Mouse (Mus musculus) MEL (cell line): ENCODE measurements around the gene Bcap31. TPM values are rescaled to one million over a fixed set of nuclear protein-coding genes. Genes with fewer than 3 reads are reported as not detected.

ENCODE experiments used
- DNase-seq: peaks from one replicate; pipeline ENCODE4 v3.0.0; 2011; ENCODE audit warnings: low read depth, low spot score
- H3K27ac ChIP-seq: 2 replicates; pipeline ENCODE4 v1.5.1; 2012; ENCODE audit warnings: low read depth, mild to moderate bottlenecking, control low read depth, low read length, moderate library complexity; ENCODE audit not compliant: control insufficient read depth
- H3K27me3 ChIP-seq, 2 experiments: fragments of 150-350 bp in 1 of 2; sonication (generic) in 1 of 2; 2 replicates each; pipeline ENCODE4 v1.6.1; 2012; ENCODE audit warnings: low read length in 2 of 2, mild to moderate bottlenecking in 2 of 2, improper control_type of control experiment in 1 of 2, moderate library complexity in 1 of 2; ENCODE audit not compliant: insufficient read depth in 2 of 2, control insufficient read depth in 1 of 2
- H3K36me3 ChIP-seq, 2 experiments: 2 replicates each; pipeline ENCODE4 v1.6.1; 2012 to 2014; ENCODE audit warnings: low read length in 2 of 2, improper control_type of control experiment in 1 of 2, inconsistent platforms in 1 of 2, mild to moderate bottlenecking in 1 of 2; ENCODE audit not compliant: insufficient read depth in 2 of 2, control insufficient read depth in 1 of 2
- H3K4me1 ChIP-seq, 2 experiments: fragments of 150-350 bp in 1 of 2; sonication (generic) in 1 of 2; 2 replicates each; pipeline ENCODE4 v1.6.1; 2012; ENCODE audit warnings: low read length in 2 of 2, improper control_type of control experiment in 1 of 2, mild to moderate bottlenecking in 1 of 2; ENCODE audit not compliant: insufficient read depth in 2 of 2, control insufficient read depth in 1 of 2
- H3K4me3 ChIP-seq, 2 experiments: fragments of 150-350 bp in 1 of 2; sonication (generic) in 1 of 2; 2 replicates each; pipeline ENCODE4 v1.5.1; 2012; ENCODE audit warnings: low read depth in 2 of 2, low read length in 2 of 2, mild to moderate bottlenecking in 2 of 2, moderate library complexity in 2 of 2, control low read depth in 1 of 2, improper control_type of control experiment in 1 of 2; ENCODE audit not compliant: control insufficient read depth in 1 of 2, insufficient read depth in 1 of 2
- H3K79me2 ChIP-seq: 2 replicates; pipeline ENCODE4 v1.6.1; 2012; ENCODE audit warnings: mild to moderate bottlenecking, low read length, moderate library complexity; ENCODE audit not compliant: control insufficient read depth, poor library complexity, insufficient read depth
- H3K9ac ChIP-seq: 2 replicates; pipeline ENCODE4 v1.6.1; 2012; ENCODE audit warnings: low read depth, mild to moderate bottlenecking, control low read depth, low read length, moderate library complexity; ENCODE audit not compliant: control insufficient read depth, poor library complexity, severe bottlenecking
- H3K9me3 ChIP-seq: fragments of 150-350 bp; sonication (generic); replicated peaks from 2 replicates; pipeline ENCODE4 v1.6.1; 2012; ENCODE audit warnings: mild to moderate bottlenecking, low read length, improper control_type of control experiment, moderate library complexity; ENCODE audit not compliant: insufficient read depth
- BHLHE40 ChIP-seq: IDR thresholded peaks from 2 replicates; pipeline ENCODE4 v1.6.1; 2012; ENCODE audit warnings: low read depth, mild to moderate bottlenecking, inconsistent platforms, low read length, improper control_type of control experiment, borderline replicate concordance
- CHD1 ChIP-seq: IDR thresholded peaks from 2 replicates; pipeline ENCODE4 v1.6.1; 2012; ENCODE audit warnings: low read depth, mild to moderate bottlenecking, inconsistent platforms, low read length, improper control_type of control experiment
- CHD2 ChIP-seq: IDR thresholded peaks from 2 replicates; pipeline ENCODE4 v1.6.1; 2011; ENCODE audit warnings: low read length, improper control_type of control experiment
- CTCF ChIP-seq, 3 experiments: IDR thresholded peaks in 2 of 3; conservative IDR thresholded peaks in 1 of 3; 2 replicates each; pipeline ENCODE4 v1.5.1; 2011 to 2012; ENCODE audit warnings: low read length in 3 of 3, low read depth in 2 of 3, mild to moderate bottlenecking in 2 of 3, improper control_type of control experiment in 1 of 3, inconsistent platforms in 1 of 3, mixed read lengths in 1 of 3, moderate library complexity in 1 of 3; ENCODE audit not compliant: control insufficient read depth in 1 of 3, insufficient read depth in 1 of 3, poor library complexity in 1 of 3, severe bottlenecking in 1 of 3
- E2F4 ChIP-seq: IDR thresholded peaks from 2 replicates; pipeline ENCODE4 v1.6.1; 2011; ENCODE audit warnings: low read depth, low read length, improper control_type of control experiment, borderline replicate concordance
- ELF1 ChIP-seq: IDR thresholded peaks from 2 replicates; pipeline ENCODE4 v1.6.1; 2014; ENCODE audit warnings: low read depth, mild to moderate bottlenecking, inconsistent platforms, low read length, improper control_type of control experiment, moderate library complexity
- EP300 ChIP-seq, 2 experiments: IDR thresholded peaks; 2 replicates each; pipeline ENCODE4 v1.6.1; 2011; ENCODE audit warnings: improper control_type of control experiment in 2 of 2, low read length in 2 of 2, low read depth in 1 of 2, mild to moderate bottlenecking in 1 of 2
- ETS1 ChIP-seq: IDR thresholded peaks from 2 replicates; pipeline ENCODE4 v1.6.1; 2012; ENCODE audit warnings: low read depth, mild to moderate bottlenecking, inconsistent platforms, low read length, improper control_type of control experiment, moderate library complexity
- GABPA ChIP-seq: IDR thresholded peaks from 2 replicates; pipeline ENCODE4 v1.6.1; 2012; ENCODE audit warnings: low read depth, mild to moderate bottlenecking, inconsistent platforms, low read length, improper control_type of control experiment, moderate library complexity
- GATA1 ChIP-seq: IDR thresholded peaks from 2 replicates; pipeline ENCODE4 v1.6.1; 2011; ENCODE audit warnings: low read depth, low read length, improper control_type of control experiment
- JUND ChIP-seq: IDR thresholded peaks from 2 replicates; pipeline ENCODE4 v1.6.1; 2011; ENCODE audit warnings: low read depth, mild to moderate bottlenecking, improper control_type of control experiment, low read length
- KAT2A ChIP-seq: conservative IDR thresholded peaks from 2 replicates; pipeline ENCODE4 v1.6.1; 2012; ENCODE audit warnings: low read depth, low read length, improper control_type of control experiment, inconsistent platforms
- MAFK ChIP-seq: IDR thresholded peaks from 2 replicates; pipeline ENCODE4 v1.6.1; 2011; ENCODE audit warnings: low read depth, mild to moderate bottlenecking, low read length, improper control_type of control experiment, borderline replicate concordance
- MAX ChIP-seq: IDR thresholded peaks from 2 replicates; pipeline ENCODE4 v1.6.1; 2011; ENCODE audit warnings: low read length, improper control_type of control experiment
- MAZ ChIP-seq: IDR thresholded peaks from 2 replicates; pipeline ENCODE4 v1.6.1; 2012; ENCODE audit warnings: low read depth, mild to moderate bottlenecking, inconsistent platforms, low read length, improper control_type of control experiment
- MEF2A ChIP-seq: IDR thresholded peaks from 2 replicates; pipeline ENCODE4 v1.6.1; 2014; ENCODE audit warnings: low read depth, mild to moderate bottlenecking, inconsistent platforms, low read length, improper control_type of control experiment; ENCODE audit not compliant: poor library complexity, insufficient replicate concordance, severe bottlenecking; ENCODE audit errors: extremely low read depth
- MXI1 ChIP-seq: IDR thresholded peaks from 2 replicates; pipeline ENCODE4 v1.6.1; 2011; ENCODE audit warnings: mild to moderate bottlenecking, low read depth, low read length, improper control_type of control experiment
- NELFE ChIP-seq: IDR thresholded peaks from 2 replicates; pipeline ENCODE4 v1.6.1; 2011; ENCODE audit warnings: low read depth, low read length, improper control_type of control experiment
- NRF1 ChIP-seq: IDR thresholded peaks from 2 replicates; pipeline ENCODE4 v1.6.1; 2014; ENCODE audit warnings: low read depth, mild to moderate bottlenecking, inconsistent platforms, low read length, improper control_type of control experiment, moderate library complexity; ENCODE audit not compliant: poor library complexity, insufficient read depth, severe bottlenecking
- POLR2A ChIP-seq, 2 experiments: IDR thresholded peaks; 2 replicates each; pipeline ENCODE4 v1.6.1; 2011 to 2012; ENCODE audit warnings: low read length in 2 of 2, mild to moderate bottlenecking in 2 of 2, control low read depth in 1 of 2, improper control_type of control experiment in 1 of 2, low read depth in 1 of 2, moderate library complexity in 1 of 2; ENCODE audit not compliant: control insufficient read depth in 1 of 2, insufficient read depth in 1 of 2, poor library complexity in 1 of 2
- POLR2AphosphoS2 ChIP-seq: IDR thresholded peaks from 2 replicates; pipeline ENCODE4 v1.6.1; 2011; ENCODE audit warnings: low read length, improper control_type of control experiment
- POLR2AphosphoS5 ChIP-seq: IDR thresholded peaks from 2 replicates; pipeline ENCODE4 v1.6.1; 2012; ENCODE audit warnings: low read depth, borderline replicate concordance, mild to moderate bottlenecking, inconsistent platforms, low read length, moderate library complexity, mixed read lengths
- RAD21 ChIP-seq: IDR thresholded peaks from 2 replicates; pipeline ENCODE4 v1.6.1; 2011; ENCODE audit warnings: mild to moderate bottlenecking, low read depth, low read length, improper control_type of control experiment
- RCOR1 ChIP-seq: IDR thresholded peaks from 2 replicates; pipeline ENCODE4 v1.6.1; 2012; ENCODE audit warnings: low read depth, mild to moderate bottlenecking, inconsistent platforms, low read length, improper control_type of control experiment
- SIN3A ChIP-seq: IDR thresholded peaks from 2 replicates; pipeline ENCODE4 v1.6.1; 2012; ENCODE audit warnings: low read length, improper control_type of control experiment, inconsistent platforms
- SMC3 ChIP-seq: IDR thresholded peaks from 2 replicates; pipeline ENCODE4 v1.6.1; 2011; ENCODE audit warnings: low read depth, low read length, improper control_type of control experiment
- TAL1 ChIP-seq: IDR thresholded peaks from 2 replicates; pipeline ENCODE4 v1.6.1; 2012; ENCODE audit warnings: mild to moderate bottlenecking, inconsistent platforms, low read length, moderate library complexity, mixed read lengths
- TBP ChIP-seq: IDR thresholded peaks from 2 replicates; pipeline ENCODE4 v1.8.0; 2011; ENCODE audit warnings: low read depth, low read length, improper control_type of control experiment
- TCF12 ChIP-seq: IDR thresholded peaks from 2 replicates; pipeline ENCODE4 v1.6.1; 2014; ENCODE audit warnings: low read depth, mild to moderate bottlenecking, inconsistent platforms, low read length, improper control_type of control experiment, moderate library complexity
- UBTF ChIP-seq: IDR thresholded peaks from 2 replicates; pipeline ENCODE4 v1.6.1; 2012; ENCODE audit warnings: low read depth, mild to moderate bottlenecking, inconsistent platforms, low read length, improper control_type of control experiment, moderate library complexity, borderline replicate concordance; ENCODE audit not compliant: insufficient read depth
- USF1 ChIP-seq: IDR thresholded peaks from 2 replicates; pipeline ENCODE4 v1.6.1; 2014; ENCODE audit warnings: low read depth, mild to moderate bottlenecking, inconsistent platforms, low read length, improper control_type of control experiment, moderate library complexity
- USF2 ChIP-seq, 2 experiments: IDR thresholded peaks; 2 replicates each; pipeline ENCODE4 v1.6.1; 2011 to 2012; ENCODE audit warnings: improper control_type of control experiment in 2 of 2, low read length in 2 of 2, borderline replicate concordance in 1 of 2, inconsistent platforms in 1 of 2, low read depth in 1 of 2, mild to moderate bottlenecking in 1 of 2; ENCODE audit not compliant: insufficient read depth in 1 of 2
- ZC3H11A ChIP-seq: IDR thresholded peaks from 2 replicates; pipeline ENCODE4 v1.6.1; 2012; ENCODE audit warnings: low read depth, mild to moderate bottlenecking, inconsistent platforms, low read length, improper control_type of control experiment
- ZKSCAN1 ChIP-seq: IDR thresholded peaks from 2 replicates; pipeline ENCODE4 v1.6.1; 2012; ENCODE audit warnings: low read depth, mild to moderate bottlenecking, inconsistent platforms, low read length, improper control_type of control experiment, moderate library complexity
- ZMIZ1 ChIP-seq: IDR thresholded peaks from 2 replicates; pipeline ENCODE4 v1.6.1; 2012; ENCODE audit warnings: low read depth, mild to moderate bottlenecking, inconsistent platforms, low read length, improper control_type of control experiment, moderate library complexity
- ZNF384 ChIP-seq: IDR thresholded peaks from 2 replicates; pipeline ENCODE4 v1.6.1; 2012; ENCODE audit warnings: low read depth, mild to moderate bottlenecking, inconsistent platforms, low read length, improper control_type of control experiment
- polyA plus RNA-seq, 2 experiments: library from polyadenylated mRNA; stranded (reverse) in 1 of 2; unstranded in 1 of 2; fragments of >175 nt in 1 of 2; fragments of >200 nt in 1 of 2; gene quantifications; 2 replicates each; pipeline versions ENCODE4 v1.2.1 to v1.2.4; 2012; ENCODE audit warnings: low replicate concordance in 2 of 2, low read depth in 1 of 2; ENCODE audit not compliant: insufficient read length in 2 of 2, insufficient read depth in 1 of 2, missing spikeins in 1 of 2
- total RNA-seq: library from RNA; depleted of rRNA; stranded (reverse); fragments of 300-350 nt; gene quantifications from 2 replicates; pipeline ENCODE4 v1.2.3, GENCODE M21; 2012; rRNA removed

Bcap31 gene
- total RNA-seq (156 and 164 TPM in 2 replicates), polyA plus RNA-seq (100 to 1,000 TPM in 1 of 2 experiments, not detected in 1; 214 TPM)

DNA sequence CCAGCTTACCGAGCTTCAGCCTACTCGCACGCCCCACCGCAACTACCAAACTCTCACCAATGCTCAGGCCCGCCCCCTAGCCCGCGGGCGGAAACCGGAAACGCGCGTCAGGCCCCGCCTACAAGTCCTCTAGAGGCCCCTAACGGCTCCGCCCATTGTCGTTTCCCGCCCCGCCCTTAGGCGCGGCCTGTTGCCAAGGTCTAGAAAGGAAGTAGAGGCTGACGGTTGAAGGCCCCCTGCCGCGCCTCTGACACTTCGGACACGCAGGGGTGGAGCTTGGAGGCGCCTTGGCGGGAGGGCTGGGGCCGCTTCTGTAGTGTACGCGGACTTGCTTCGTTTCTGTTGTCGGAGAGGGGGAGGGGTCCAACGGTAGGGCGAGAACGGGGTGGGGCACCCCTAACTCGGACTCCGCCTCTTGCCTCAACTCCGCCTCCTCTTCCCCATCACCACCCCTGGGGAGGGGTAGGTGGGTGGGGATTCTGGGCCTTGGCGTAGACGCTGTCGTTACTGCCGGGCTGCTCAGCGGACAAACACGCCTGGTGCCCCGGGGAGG, at the start of gene Bcap31, which contains the start of gene Abcd1:
TSS of gene Bcap31 (minus strand) at position 67 of the 553 bp plus-strand sequence.
TSS of gene Abcd1 (plus strand) at position 489 of the 553 bp plus-strand sequence.
- Histone ChIP-seq H3K27me3 (no peaks in the 10 kb centered on the region), H3K4me1 (peaks cover 4 to 25% of the 10 kb centered on the region in 2 experiments), H3K27ac (peak within 1 kb of the TSS; percentile 85), H3K4me3 (peak within 1 kb of the TSS; percentile 72 to 94), H3K9me3 (no peaks in the 10 kb centered on the region), H3K79me2 (peaks cover 30% of the 10 kb centered on the region), H3K36me3 (peaks cover 3 to 24% of the 10 kb centered on the region in 2 experiments), H3K9ac (peak within 1 kb of the TSS; percentile 90)
- DNase-seq = peak; percentile 97
- TF ChIP-seq GABPA (no peak), POLR2A (IDR thresholded peaks at IDR 0.05; ENCODE audit: control insufficient read depth in 1 of 2, insufficient read depth in 1 of 2, low read depth in 1 of 2, low read length in 2 of 2, poor library complexity in 1 of 2) (peak in 1 of 2 experiments; percentile 93; a peak in 2 of 4 replicates), RCOR1 (no peak), UBTF (no peak), ELF1 (peak; percentile 74), MEF2A (no peak), JUND (no peak), USF1 (no peak), USF2 (IDR thresholded peaks at IDR 0.05; ENCODE audit: borderline replicate concordance in 1 of 2, insufficient read depth in 1 of 2, low read depth in 1 of 2, low read length in 2 of 2) (no peak), RAD21 (no peak), MAFK (no peak), E2F4 (no peak; the same call in 1 of the 2 replicates), TAL1 (no peak), ETS1 (peak; percentile 37; the same call in 1 of the 2 replicates), EP300 (IDR thresholded peaks at IDR 0.05; ENCODE audit: low read depth in 1 of 2, low read length in 2 of 2) (peak in 1 of 2 experiments; percentile 73; a peak in 2 of 4 replicates), KAT2A (no peak), NELFE (peak; percentile 86), CHD1 (no peak), CHD2 (no peak), NRF1 (no peak), POLR2AphosphoS5 (no peak), ZNF384 (no peak), MAZ (peak; percentile 77; the same call in 1 of the 2 replicates), SMC3 (no peak), SIN3A (no peak), BHLHE40 (no peak), MXI1 (no peak; the same call in 1 of the 2 replicates), GATA1 (no peak), MAX (no peak), TCF12 (no peak; the same call in 1 of the 2 replicates), POLR2AphosphoS2 (0 out of 2 replicates have a peak, but pooled peaks have one; percentile 73), ZC3H11A (no peak), TBP (peak; percentile 78), CTCF (IDR thresholded peaks at IDR 0.05 in 2 of 3, conservative IDR thresholded peaks at IDR 0.05 in 1 of 3; ENCODE audit: control insufficient read depth in 1 of 3, insufficient read depth in 1 of 3, low read depth in 2 of 3, low read length in 3 of 3, poor library complexity in 1 of 3, severe bottlenecking in 1 of 3) (no peak), ZKSCAN1 (no peak), ZMIZ1 (peak; percentile 75; the same call in 1 of the 2 replicates)
